Mouse (Mus musculus): ENCODE results near the gene Atcay.
"Not testable (repeated sequence)": the region's sequence is repeated elsewhere in the genome, so short reads cannot be mapped to it uniquely, and the experiment has no call there.

The Atcay gene

DNA sequence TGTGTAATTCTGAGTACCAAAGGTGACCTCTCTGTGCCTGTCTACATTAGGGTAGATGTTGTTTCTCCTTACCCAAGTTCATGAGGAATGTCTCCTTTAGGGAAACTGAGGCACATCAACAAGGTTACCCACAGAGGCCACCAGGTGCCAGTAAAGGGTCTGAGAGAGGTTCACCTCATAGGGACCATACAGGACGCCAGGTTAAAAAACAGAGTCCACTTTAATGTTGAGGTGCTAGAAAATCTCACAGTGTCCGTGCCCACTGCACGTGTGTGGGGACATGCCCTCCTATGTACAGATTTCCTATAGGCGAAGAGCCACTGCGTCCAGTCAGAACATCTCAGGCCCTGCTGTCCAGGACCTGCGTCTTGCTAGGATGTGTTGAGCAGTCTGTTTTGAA lies 31.6 kb downstream of the Atcay start:
- DNase-seq: no peak

DNA sequence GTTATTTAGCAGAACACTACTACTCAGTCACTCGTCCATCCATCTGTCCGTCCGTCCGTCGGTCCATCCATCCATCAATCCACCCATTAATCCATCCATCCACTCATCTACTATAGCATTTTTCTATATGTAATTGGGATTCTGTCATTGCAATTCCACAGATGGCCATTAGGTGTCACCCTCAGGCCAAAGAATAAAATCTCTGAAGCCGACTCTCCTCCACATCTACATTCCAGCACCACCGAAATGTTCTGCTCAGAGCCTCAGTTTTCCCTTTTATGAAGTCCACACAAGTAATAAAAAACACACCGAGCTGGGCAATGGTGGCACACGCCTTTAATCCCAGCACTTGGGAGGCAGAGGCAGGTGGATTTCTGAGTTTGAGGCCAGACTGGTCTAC lies 32.4 kb downstream of the Atcay start:
- DNase-seq: peak; percentile 69 to 81

DNA sequence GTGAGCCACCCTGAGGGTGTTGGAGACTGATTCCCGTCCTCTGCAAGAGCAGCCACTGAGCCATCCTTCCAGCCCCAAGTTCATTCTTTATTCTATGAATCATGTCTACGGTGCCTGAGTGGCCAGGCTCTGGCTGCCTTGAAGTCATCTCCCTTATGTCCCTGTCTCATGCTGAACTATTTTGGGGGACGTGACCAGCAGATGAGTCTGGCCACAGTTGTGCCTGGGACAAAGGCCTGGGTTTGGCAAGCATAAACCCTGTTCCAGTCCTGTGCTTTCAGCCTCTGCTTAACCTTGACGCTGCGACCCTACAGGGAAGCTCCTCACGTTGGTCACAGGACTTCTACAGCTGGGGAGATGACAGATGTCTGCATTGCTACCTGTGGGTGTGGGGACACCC lies 33.3 kb downstream of the Atcay start:
- no peak for DNase-seq

DNA sequence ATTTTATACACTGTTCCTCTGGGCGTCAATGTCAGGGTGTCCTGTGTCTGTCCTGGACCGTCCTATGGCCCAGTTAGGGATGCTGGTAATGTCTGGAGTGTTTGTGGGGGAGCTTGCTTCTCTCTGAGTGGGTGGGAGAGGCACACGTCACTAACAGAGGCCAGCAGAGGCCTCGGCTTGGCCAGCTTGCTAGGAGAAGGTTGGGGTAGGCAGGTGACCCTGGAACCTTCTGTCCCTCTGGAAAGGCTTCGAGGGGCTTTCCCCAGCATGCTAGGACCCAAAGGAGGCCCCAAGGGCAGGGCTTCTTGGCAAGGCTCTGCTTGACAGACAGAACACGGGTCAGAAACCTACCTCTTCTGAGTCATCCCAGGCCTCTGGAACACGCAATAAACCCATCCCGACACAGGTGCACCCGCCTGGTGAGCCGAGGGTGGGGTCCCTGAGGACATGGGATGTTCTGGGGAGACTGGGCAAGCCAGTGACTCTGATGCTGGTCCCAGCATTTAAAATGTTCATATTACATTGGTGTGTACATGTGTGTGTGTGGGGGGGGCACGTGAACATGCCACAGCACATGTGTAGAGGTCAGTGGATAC lies 34.1 kb downstream of the Atcay start:
- DNase-seq: no peak

GRCm38 (mm10) chr10:81195300-81195699 lies 35.3 kb downstream of the Atcay start:
- no peak for DNase-seq

DNA sequence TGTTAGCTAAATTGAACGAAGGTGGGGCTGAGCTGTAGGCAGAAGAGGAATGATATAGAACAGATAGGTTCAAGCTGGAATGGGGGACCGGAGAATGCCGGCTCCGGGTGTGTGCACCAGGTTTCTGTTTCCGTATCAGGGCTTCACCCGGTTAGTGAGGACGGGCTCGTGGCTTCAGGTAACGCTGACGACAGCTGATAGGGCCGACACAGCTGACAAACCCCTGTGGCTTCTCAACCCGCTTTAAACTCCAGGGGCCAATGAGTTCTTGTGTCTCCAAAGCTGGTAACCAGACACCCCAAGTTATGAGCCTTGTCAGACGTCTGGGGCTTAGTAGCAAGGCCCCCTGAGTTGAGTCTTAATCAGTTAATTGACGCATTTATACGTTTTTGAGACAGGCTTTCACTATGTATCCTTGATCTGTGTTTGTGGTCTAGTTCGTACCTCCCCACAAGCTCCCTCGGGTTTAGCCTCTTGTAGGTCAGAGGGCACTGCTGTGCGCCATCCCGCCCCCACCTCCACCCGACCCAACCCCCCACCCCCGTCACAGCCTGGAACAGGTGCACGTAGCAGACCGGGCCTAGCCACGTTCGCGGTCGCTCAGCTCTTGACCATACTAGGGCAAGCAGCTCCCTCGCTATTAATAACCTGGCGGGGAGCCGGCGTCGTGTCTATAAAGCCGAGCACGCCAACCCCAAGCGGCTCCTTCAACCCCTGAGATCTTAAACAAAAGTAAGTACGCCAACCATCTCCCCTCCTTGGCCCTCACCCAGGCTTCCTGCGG lies 36.5 kb downstream of the Atcay start:
- peak; percentile 56 to 77 for DNase-seq

GRCm38 (mm10) chr10:81192968-81193501 lies 37.6 kb downstream of the Atcay start:
- peak; percentile 64 to 71 for DNase-seq

- DNase-seq: peak; percentile 92 to 93
These were observed 38.2 kb downstream of the Atcay start for GRCm38 (mm10) chr10:81192270-81192967.

GRCm38 (mm10) chr10:81191342-81191982 lies 39.2 kb downstream of the Atcay start:
- DNase-seq: peak in 1 of 2 experiments; percentile 38

DNA sequence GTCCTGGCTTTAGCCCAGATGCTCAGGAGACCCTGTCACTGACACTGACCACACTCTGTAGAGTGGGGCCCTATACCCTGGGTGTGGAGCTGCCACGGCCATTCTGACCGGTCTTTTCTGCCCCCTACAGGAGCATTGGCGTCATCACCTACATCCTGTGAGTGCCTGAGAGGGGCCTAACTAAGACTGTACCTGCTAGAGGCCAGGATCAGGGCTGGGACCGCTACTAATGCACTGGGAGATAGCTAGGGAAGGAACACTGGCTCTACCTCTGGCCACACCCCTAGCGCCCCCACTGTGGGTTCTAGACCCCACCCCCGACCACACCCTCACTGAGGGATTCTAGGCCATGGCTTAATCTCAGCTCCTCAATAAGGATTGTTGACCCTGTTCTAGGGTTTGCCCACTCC lies 39.7 kb downstream of the Atcay start:
- DNase-seq: no peak

DNA sequence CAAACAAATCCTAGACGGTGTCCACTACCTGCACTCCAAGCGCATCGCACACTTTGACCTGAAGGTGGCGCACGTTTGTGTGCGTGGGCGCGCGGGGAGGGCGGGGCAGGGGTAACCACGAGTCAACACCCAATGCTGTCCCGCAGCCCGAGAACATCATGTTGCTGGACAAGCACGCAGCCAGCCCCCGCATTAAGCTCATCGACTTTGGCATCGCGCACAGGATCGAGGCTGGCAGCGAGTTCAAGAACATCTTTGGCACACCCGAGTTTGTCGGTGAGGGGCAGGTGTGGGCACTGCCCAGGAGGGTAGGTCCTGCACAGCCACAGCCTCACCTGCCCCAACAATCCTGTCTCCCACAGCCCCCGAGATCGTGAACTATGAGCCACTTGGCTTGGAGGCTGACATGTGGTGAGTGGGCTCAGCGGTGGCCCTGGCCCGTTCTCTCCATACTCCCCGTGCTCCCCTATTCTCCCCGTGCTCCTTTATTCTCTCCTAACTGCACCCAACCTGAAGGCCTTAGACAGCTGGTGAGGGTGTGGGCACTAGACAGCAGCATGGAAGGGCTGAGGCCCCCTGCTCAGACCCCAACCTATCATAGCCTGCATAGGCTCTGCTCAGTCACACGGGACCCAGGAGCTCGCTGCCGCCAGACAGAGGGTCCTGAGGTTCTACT lies 40.3 kb downstream of the Atcay start:
- DNase-seq: peak in 1 of 2 experiments; percentile 71

DNA sequence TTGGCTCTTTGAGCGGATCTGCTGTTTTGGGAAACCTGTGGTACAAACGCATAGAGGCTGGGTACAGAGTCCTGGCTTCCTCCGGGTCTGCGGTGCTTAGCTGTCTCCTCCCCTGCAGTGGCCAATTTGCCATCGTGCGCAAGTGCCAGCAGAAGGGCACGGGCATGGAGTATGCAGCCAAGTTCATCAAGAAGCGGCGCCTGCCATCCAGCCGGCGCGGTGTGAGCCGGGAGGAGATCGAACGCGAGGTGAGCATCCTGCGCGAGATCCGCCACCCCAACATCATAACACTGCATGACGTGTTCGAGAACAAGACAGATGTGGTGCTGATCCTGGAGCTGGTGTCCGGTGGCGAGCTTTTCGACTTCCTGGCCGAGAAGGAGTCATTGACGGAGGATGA lies 40.8 kb downstream of the Atcay start:
- no peak for DNase-seq

DNA sequence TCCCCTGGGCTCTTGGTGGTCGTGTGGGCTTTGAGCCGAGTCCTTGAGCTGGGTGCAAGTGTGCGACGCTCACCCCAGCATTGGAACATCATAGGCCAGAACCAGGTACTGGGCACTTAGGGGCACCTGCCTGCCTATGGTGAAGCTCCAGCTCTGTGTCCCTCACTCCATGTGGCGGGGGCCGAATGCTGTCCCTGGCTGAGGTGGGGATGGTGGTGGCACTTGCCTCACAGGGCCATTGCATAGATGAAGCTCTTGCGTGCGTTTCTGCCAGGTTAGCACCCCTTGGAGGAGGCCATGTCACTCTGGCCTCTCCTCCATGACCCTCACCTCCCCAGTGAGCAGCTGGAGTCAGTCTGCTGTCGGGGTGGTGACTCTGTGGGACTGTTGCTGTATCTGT lies 43.5 kb downstream of the Atcay start:
- no peak for DNase-seq

GRCm38 (mm10) chr10:81184765-81185164 lies 45.9 kb downstream of the Atcay start:
- DNase-seq: no peak

DNA sequence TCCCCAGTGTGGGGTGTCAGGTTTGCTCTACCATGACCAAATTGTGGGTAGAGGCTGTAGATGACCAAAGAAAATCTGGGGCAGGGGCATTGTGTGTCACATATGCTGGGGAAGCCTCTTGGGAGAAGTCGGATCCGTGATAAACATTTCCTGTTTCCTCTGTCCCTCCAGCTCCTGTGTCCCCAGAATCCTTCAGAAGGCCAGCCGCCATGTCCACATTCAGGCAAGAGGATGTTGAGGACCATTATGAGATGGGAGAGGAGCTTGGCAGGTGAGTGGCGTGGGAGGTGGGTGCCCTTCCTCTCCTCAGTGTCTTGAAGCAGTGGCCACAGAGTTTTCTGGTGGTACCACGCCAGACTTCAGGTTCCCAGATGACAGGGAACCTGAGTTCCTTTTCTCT lies 46.8 kb downstream of the Atcay start, which contains the start of gene 4930442H23Rik:
4930442H23Rik (minus strand) TSS at position 45 of the 400 bp plus-strand sequence.
- DNase-seq: no peak

DNA sequence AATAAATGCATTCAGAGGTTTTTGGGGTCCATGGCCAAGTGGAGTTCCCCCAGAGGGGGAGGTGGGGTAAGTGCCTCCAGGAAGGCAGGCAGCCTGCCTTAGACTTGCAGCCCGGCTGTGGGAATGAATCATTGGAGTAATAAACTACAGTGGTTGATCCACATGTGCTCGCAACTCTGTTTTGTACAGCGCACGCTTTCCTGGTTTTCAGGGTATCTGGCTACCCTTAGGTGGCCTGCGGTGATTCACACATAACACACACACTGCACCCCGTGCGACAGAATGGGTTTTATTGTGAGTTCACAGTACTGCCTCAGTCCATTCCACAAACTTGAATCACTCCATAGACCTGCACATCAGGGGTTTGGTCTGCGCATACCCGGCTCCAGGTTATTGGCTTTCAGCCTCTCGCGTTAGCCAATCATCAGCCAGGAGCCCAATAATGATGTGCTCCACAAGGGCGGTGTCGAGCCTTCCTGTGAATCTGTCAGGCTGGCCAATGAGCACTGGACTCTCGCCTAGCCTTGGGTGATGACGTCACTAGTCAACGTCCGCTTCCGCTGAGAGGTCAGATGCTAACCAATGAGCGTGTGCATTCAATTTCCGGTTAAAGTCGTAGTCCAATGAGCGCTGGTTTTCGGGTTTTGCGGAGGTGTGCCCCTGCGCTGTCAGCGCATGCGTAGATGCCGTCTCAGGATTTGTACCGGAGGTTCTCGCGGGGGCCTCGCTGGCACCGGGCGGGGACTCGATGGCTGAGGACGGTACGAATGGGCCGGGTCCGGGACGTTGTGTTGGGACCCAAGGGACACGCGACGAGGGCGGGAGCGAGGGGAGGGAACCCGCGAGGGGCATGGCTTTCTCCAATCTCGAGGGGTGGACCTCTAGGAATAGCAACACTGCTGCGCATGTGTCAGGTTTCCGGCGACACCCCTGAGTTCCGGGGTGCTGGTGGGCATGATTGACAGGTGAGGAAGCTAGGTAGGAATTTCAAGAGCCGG lies 48.0 kb downstream of the Atcay start, which contains the start of gene Dapk3:
Dapk3 (plus strand) TSS at position 670 of the 998 bp plus-strand sequence.
- peak; percentile 96 for DNase-seq

DNA sequence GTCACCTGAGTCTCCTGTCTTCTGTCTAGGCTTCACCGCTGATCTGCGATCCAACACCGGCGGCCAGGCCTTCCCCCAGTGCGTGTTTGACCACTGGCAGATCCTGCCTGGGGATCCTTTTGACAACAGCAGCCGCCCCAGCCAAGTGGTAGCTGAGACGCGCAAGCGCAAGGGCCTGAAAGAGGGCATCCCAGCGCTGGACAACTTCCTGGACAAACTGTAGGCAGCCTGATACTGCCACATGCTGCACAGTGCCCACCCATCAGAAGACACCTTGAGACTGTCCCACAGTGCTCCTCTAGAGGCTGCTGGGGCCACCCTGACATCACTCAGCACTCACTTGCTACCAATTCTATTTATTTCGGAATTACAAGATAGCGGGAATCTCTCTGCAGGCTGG lies 48.8 kb downstream of the Atcay start:
- not testable (repeated sequence) for DNase-seq

- no peak for DNase-seq
These were observed 49.7 kb downstream of the Atcay start for GRCm38 (mm10) chr10:81180946-81181345.

- DNase-seq: no peak
These were observed 50.9 kb downstream of the Atcay start for GRCm38 (mm10) chr10:81179451-81180342.

- no peak for DNase-seq
These were observed 51.7 kb downstream of the Atcay start for GRCm38 (mm10) chr10:81178927-81179326.

Data from cerebellum, postnatal 25 days (tissue).